Mouse (Mus musculus): Measurements from ENCODE around the gene Cyth1. TPM values are rescaled to one million over a fixed set of nuclear protein-coding genes. Genes with fewer than 3 reads are reported as not detected.

The Cyth1 gene
- total and polyA plus RNA-seq, 3 experiments: 49.7 to 108 (median 79.7) TPM

DNA sequence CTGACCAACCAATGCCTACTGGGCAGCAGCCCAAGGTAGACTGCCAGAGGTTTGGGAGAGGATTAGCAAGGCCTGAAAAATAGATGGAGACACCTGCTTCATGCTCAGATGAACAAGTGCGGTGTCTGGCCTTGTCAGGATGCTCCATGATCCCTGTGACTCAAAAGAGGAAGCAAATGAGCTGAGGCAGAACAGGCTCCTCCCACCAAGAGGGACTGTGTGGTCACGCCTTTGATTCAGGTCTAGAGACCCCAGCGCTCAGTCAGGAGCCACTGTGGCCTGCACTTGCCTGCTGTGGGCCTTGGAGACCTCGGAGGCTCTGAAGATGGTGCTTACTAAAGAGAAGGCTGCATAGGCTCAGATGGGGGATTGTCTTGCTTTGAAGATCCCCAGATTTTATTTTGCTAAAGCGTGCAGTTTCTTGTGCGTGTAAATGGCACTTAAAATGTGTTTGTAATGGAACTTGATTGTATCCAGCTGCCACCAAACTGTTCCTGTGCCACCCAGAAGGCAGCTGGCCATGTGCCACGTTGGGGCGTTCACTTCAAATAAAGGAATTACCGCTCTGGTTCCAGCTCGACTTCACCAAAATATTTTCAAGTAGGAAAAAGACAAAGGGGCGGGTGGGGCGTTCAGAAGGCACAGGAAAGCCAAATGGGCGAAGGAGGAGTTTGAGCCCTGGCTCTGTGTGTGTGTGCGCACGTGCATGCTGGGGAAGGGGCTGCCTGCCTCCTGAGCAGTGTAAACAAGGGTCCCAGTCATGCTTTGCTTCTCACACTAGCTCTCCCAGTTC, 6.0 kb upstream of the Cyth1 start (continued):
- TF ChIP-seq USF2 (conservative IDR thresholded peaks at IDR 0.05; ENCODE audit: low read depth, low read length): no peak
- TF ChIP-seq NRF1 (IDR thresholded peaks at IDR 0.05; ENCODE audit: low read depth, low read length): no peak
- no peak for TF ChIP-seq UBTF (IDR thresholded peaks at IDR 0.05; ENCODE audit: low read depth, low read length)
- peak; percentile 39; the same call in 1 of the 2 replicates for TF ChIP-seq ETS1 (conservative IDR thresholded peaks at IDR 0.05; ENCODE audit: low read depth, low read length)
- TF ChIP-seq HCFC1 (IDR thresholded peaks at IDR 0.05; ENCODE audit: low read depth, low read length): no peak
- no peak for TF ChIP-seq JUN (IDR thresholded peaks at IDR 0.05; ENCODE audit: insufficient read depth, low read depth, low read length)

DNA sequence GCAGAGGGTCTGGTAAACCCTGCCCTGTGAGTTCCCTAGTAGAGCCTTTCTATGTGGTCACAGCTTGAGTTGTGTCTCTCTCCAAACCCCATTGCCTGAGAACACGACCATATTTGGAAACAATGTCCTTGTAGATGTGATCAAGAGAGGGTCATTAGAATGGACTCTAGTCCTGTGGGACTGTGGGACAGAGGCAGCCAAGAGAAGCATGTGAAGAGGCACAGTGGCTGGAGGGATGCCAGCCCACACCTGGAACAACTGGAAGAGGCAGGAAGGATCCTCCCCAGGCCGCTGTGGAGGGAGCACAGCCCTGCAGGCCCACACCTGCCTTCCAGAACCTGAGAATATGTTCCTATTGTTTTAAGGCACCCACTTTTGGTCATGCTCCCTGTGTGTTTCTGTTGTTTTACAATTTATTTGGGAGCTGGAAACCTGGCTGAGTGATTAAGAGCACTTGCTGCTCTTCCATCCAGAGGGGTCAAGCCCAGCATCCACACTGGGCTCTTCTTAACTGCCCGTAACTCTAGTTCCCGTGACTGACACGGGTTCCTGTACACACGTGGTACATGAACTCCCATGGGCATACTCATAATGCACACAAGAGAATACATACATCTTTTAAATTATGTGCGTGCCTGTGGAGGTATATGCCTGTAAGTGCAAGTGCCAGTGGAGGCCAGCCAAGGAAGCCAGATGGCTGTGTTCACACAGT, 5.2 kb upstream of the Cyth1 start:
- no peak overlapping the region for H3K27ac ChIP-seq (ENCODE audit: insufficient read depth, low read depth)
- H3K79me2 ChIP-seq (replicated peaks; ENCODE audit: control insufficient read depth, extremely low read depth, insufficient read depth, poor library complexity, severe bottlenecking): no peaks in the 10 kb centered on the region
- no peak overlapping the region for H3K9ac ChIP-seq (ENCODE audit: insufficient read depth, low read depth)
- dilution Hi-C loops (cut with MboI; ENCODE audit: extremely low pct_ligation_motif_present, extremely low pct_unique_long_range_greater_than_20kb, low sequenced_read_pairs) (no loop called here), in situ Hi-C loops (cut with MboI; ENCODE audit: low pct_ligation_motif_present, low pct_unique_long_range_greater_than_20kb, low sequenced_read_pairs) (no loop called here)
- peaks cover 3% of the 10 kb centered on the region for H3K27me3 ChIP-seq (replicated peaks)
- no peaks in the 10 kb centered on the region for H3K9me3 ChIP-seq (replicated peaks; ENCODE audit: low read length)
- peak; percentile 27 for DNase-seq (ENCODE audit: extremely low read depth)
- no peak for TF ChIP-seq POLR2A (IDR thresholded peaks at IDR 0.05; ENCODE audit: low read depth, low read length)
- peak; percentile 41; the same call in 1 of the 2 replicates for TF ChIP-seq SIN3A (IDR thresholded peaks at IDR 0.05; ENCODE audit: low read length)
- no peak for TF ChIP-seq USF1 (IDR thresholded peaks at IDR 0.05; ENCODE audit: low read depth, low read length)
- TF ChIP-seq MAZ (IDR thresholded peaks at IDR 0.05; ENCODE audit: low read depth, low read length): no peak
- TF ChIP-seq MXI1 (IDR thresholded peaks at IDR 0.05; ENCODE audit: low read depth, low read length): 0 out of 2 replicates have a peak, but pooled peaks have one; percentile 27
- no peak for TF ChIP-seq JUND (conservative IDR thresholded peaks at IDR 0.05; ENCODE audit: low read depth, low read length)
- TF ChIP-seq CHD2 (IDR thresholded peaks at IDR 0.05; ENCODE audit: low read length): 0 out of 2 replicates have a peak, but pooled peaks have one; percentile 42
- no peak for TF ChIP-seq TBP (conservative IDR thresholded peaks at IDR 0.05; ENCODE audit: low read depth, low read length)
- TF ChIP-seq USF2 (conservative IDR thresholded peaks at IDR 0.05; ENCODE audit: low read depth, low read length): no peak
- TF ChIP-seq POLR2AphosphoS2 (IDR thresholded peaks at IDR 0.05; ENCODE audit: low read depth, low read length): no peak
- 0 out of 2 replicates have a peak, but pooled peaks have one; percentile 7 for TF ChIP-seq MYC (IDR thresholded peaks at IDR 0.05; ENCODE audit: low read depth, low read length)
- TF ChIP-seq IRF4 (IDR thresholded peaks at IDR 0.05; ENCODE audit: low read depth, low read length): no peak
- no peak for TF ChIP-seq ZMIZ1 (IDR thresholded peaks at IDR 0.05; ENCODE audit: low read depth, low read length)
- no peak for TF ChIP-seq ZNF384 (IDR thresholded peaks at IDR 0.05; ENCODE audit: low read depth, low read length)
- 0 out of 2 replicates have a peak, but pooled peaks have one; percentile 7 for TF ChIP-seq NRF1 (IDR thresholded peaks at IDR 0.05; ENCODE audit: low read depth, low read length)
- TF ChIP-seq ZKSCAN1 (IDR thresholded peaks at IDR 0.05; ENCODE audit: borderline replicate concordance, low read depth, low read length): no peak
- TF ChIP-seq KAT2A (IDR thresholded peaks at IDR 0.05; ENCODE audit: insufficient replicate concordance, low read length): no peak
- TF ChIP-seq GABPA (IDR thresholded peaks at IDR 0.05; ENCODE audit: insufficient replicate concordance, low read depth, low read length): no peak
- TF ChIP-seq MAX (IDR thresholded peaks at IDR 0.05; ENCODE audit: low read length): peak; percentile 79
- peak; percentile 9; the same call in 1 of the 2 replicates for TF ChIP-seq SMC3 (IDR thresholded peaks at IDR 0.05; ENCODE audit: low read depth, low read length)
- TF ChIP-seq BHLHE40 (IDR thresholded peaks at IDR 0.05; ENCODE audit: low read depth, low read length): peak; percentile 60; the same call in 1 of the 2 replicates
- H3K36me3 ChIP-seq (replicated peaks in 1 of 2; ENCODE audit: control insufficient read depth in 1 of 2, insufficient read depth in 1 of 2, low read length in 1 of 2): peaks cover 22 to 37% of the 10 kb centered on the region in 2 experiments
- H3K4me2 ChIP-seq (ENCODE audit: insufficient read depth, low read depth, poor library complexity, severe bottlenecking): no peak overlapping the region
- no peak overlapping the region for H3K4me3 ChIP-seq (replicated peaks in 1 of 3; ENCODE audit: low read depth in 2 of 3, low read length in 2 of 3, poor library complexity in 1 of 3)
- H3K4me1 ChIP-seq (ENCODE audit: control insufficient read depth in 1 of 2, insufficient read depth in 2 of 2): peaks cover 19 to 47% of the 10 kb centered on the region in 2 experiments
